Mouse (Mus musculus) testis, adult 10 weeks (tissue): ENCODE results near the gene Olfr120. TPM values are rescaled to one million over a fixed set of nuclear protein-coding genes. Genes with fewer than 3 reads are reported as not detected.

Source experiments
- polyA plus RNA-seq: library from polyadenylated mRNA; stranded (reverse); fragments of 350-450 nt; fragmentation: Illumina TruSeq; extraction: RNeasy Lipid Tissue Mini Kit (QIAGEN cat#74804); gene quantifications from one replicate; pipeline ENCODE4 v1.2.3, GENCODE M21; 2014; ENCODE audit warnings: low read depth, low replicate concordance

Gene Olfr120
- not detected for polyA plus RNA-seq

DNA sequence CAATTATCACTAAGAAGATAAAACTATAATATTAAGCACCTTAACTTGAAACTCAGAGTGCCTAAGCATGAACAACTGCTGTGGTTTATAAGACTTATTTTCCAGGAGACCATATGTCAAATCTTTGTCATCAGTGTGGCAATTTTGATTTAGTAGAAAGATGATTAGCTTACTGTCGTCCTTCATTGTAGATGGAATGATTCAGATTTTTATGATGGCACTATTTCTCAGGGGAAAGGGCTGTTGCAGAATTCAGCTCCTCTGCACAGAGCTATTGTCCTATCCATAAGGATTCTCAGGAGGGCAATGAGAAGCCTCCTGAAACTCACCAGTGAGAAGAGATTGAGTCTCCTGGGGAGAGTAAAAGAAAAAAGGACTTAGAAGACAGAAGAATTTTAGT lies at the start of gene Olfr120:
Olfr120 (plus strand) TSS at position 301 of the 400 bp plus-strand sequence.

DNA sequence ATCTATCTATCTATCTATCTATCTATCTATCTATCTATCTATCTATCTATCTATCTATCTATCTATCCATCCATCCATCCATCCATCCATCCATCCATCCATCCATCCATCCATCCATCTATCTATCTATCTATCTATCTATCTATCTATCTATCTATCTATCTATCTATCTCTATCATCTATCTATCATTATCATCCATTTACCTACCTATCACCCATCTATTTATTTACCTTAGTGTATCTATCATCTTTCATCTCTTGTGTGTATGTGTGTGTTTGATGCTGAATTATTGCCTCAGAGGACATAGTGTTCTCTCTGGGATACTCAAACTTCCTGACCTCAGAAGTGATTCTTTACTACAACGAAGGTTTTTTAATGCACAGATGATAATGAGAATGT lies 25.3 kb upstream of the Olfr120 start, which contains the start of gene Olfr119:
Olfr119 (plus strand) TSS at position 301 of the 400 bp plus-strand sequence.

DNA sequence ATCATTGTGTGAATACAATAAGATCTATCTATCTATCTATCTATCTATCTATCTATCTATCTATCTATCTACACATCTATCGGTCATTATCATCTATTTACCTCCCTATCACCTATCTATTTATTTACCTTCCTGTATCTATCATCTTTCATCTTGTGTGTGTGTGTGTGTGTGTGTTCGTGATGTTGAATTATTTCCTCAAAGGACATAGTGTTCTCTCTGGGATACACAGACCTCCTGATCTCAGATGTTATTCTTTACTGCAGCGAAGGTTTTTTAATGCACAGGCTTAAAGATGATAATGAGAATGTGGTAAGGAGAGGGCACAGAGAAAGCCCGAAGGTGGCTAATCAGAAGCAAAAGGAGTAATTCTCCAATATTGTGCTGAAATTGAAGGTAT lies 46.7 kb downstream of the Olfr120 start, which contains the start of gene Olfr122:
Olfr122 (plus strand) TSS at position 301 of the 400 bp plus-strand sequence.

Other genes starting within 250 kb of the Olfr120 start
- not detected for gene H2-M2, start 238.3 kb upstream of the Olfr120 start, polyA plus RNA-seq
- not detected for gene Olfr110, start 229.3 kb upstream of the Olfr120 start, polyA plus RNA-seq
- not detected for gene Olfr111, start 213.8 kb upstream of the Olfr120 start, polyA plus RNA-seq
- gene Olfr112, start 152.4 kb upstream of the Olfr120 start, polyA plus RNA-seq = 40.7 TPM
- gene Olfr113, start 144.1 kb upstream of the Olfr120 start, polyA plus RNA-seq = not detected
- not detected for gene Olfr114, start 129.1 kb upstream of the Olfr120 start, polyA plus RNA-seq
- gene Olfr115, start 94.7 kb upstream of the Olfr120 start, polyA plus RNA-seq = not detected
- gene Olfr116, start 94.6 kb upstream of the Olfr120 start, polyA plus RNA-seq = not detected
- gene Olfr117, start 58.0 kb upstream of the Olfr120 start, polyA plus RNA-seq = not detected
- gene Olfr118, start 54.8 kb upstream of the Olfr120 start, polyA plus RNA-seq = not detected
- gene Olfr119, start 25.2 kb upstream of the Olfr120 start, polyA plus RNA-seq = not detected
- not detected for gene Olfr121, start 27.0 kb downstream of the Olfr120 start, polyA plus RNA-seq
- not detected for gene Olfr122, start 46.8 kb downstream of the Olfr120 start, polyA plus RNA-seq
- gene Olfr123, start 71.7 kb downstream of the Olfr120 start, polyA plus RNA-seq = not detected
- gene Olfr124, start 78.1 kb downstream of the Olfr120 start, polyA plus RNA-seq = not detected
- gene Olfr125, start 111.1 kb downstream of the Olfr120 start, polyA plus RNA-seq = not detected
- 1.5 TPM for gene Olfr126, start 125.7 kb downstream of the Olfr120 start, polyA plus RNA-seq
- 3.0 TPM for gene Olfr127, start 178.6 kb downstream of the Olfr120 start, polyA plus RNA-seq
- 7.1 TPM for gene Olfr128, start 198.7 kb downstream of the Olfr120 start, polyA plus RNA-seq
- 1.4 TPM for gene Olfr761, start 231.3 kb downstream of the Olfr120 start, polyA plus RNA-seq